Mouse (Mus musculus) adrenal gland, postnatal 25 days (tissue): ENCODE data around the gene Olfr1360. TPM values are rescaled to one million over a fixed set of nuclear protein-coding genes. Genes with fewer than 3 reads are reported as not detected.

Source experiments
- DNase-seq: peaks from one replicate; pipeline ENCODE4 v3.0.0; 2021; ENCODE audit warnings: mixed read lengths
- microRNA-seq, 2 experiments: library from miRNA; unstranded; fragments of <30 nt; microRNA quantifications; one replicate each; pipeline ENCODE4 v1.2.0; 2021
- total RNA-seq: library from RNA; stranded (reverse); gene quantifications from 2 replicates; pipeline ENCODE4 v1.2.3, GENCODE M21; 2021

Gene Olfr1360
- total RNA-seq, 1 experiment from 2014 or later = not detected

DNA sequence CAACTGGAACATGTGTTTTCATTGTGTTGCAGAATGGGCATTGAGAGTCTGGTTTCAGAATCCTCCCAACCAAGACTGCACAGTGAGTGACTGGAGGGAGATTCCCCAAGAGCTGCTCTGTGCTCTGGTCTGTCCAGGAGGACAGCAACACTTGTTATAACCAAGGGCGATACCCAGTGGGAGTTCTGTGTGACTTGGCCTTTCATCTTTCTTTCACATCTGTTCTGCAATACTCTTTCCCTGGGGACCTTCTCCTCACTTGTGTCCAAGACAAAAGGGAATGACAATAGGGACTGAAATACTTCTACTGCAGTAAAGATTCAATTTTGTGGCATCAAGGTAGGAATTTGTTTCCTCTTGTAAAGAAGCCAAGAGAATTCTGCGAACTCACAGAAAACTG, 34.8 kb downstream of the Olfr1360 start, which contains the start of gene Olfr11:
Gene Olfr11 (minus strand): TSS at position 101 of the 400 bp plus-strand sequence.
- DNase-seq = no peak

Small RNAs within 50 kb of the gene (microRNA-seq; reads per million reads assigned to microRNA genes)
- 0 reads per million in 2 experiments for gene Gm44357
- gene Gm44367 = 0 to 0.34 reads per million in 2 experiments

Other genes starting within 250 kb of the Olfr1360 start
- 0.48 and 1.1 TPM in 2 replicates for gene Pgbd1, start 236.3 kb downstream of the Olfr1360 start, total RNA-seq
- gene Zscan26, start 223.7 kb downstream of the Olfr1360 start, total RNA-seq = 43.4 and 44.2 TPM in 2 replicates
- 1.7 and 2.1 TPM in 2 replicates for gene Nkapl, start 208.9 kb downstream of the Olfr1360 start, total RNA-seq
- 2.7 and 4.8 TPM in 2 replicates for gene Zkscan4, start 198.5 kb downstream of the Olfr1360 start, total RNA-seq
- not detected in 2 replicates for gene Gm10065, start 198.0 kb downstream of the Olfr1360 start, total RNA-seq
- gene AK157302, start 182.2 kb downstream of the Olfr1360 start, total RNA-seq = 10.1 and 11.3 TPM in 2 replicates
- 88.1 and 113 TPM in 2 replicates for gene Gm11273, start 176.0 kb downstream of the Olfr1360 start, total RNA-seq
- gene Zkscan8, start 146.3 kb downstream of the Olfr1360 start, total RNA-seq = 19.8 and 28.4 TPM in 2 replicates
- not detected in 2 replicates for gene Olfr1366, start 134.6 kb downstream of the Olfr1360 start, total RNA-seq
- gene Olfr1535, start 117.5 kb downstream of the Olfr1360 start, total RNA-seq = not detected in 2 replicates
- not detected in 2 replicates for gene Olfr1364, start 95.6 kb downstream of the Olfr1360 start, total RNA-seq
- not detected in 2 replicates for gene Olfr1362, start 63.4 kb downstream of the Olfr1360 start, total RNA-seq
- gene Olfr11, start 34.9 kb downstream of the Olfr1360 start, total RNA-seq = not detected in 2 replicates
- not detected in 2 replicates for gene Olfr1361, start 14.0 kb downstream of the Olfr1360 start, total RNA-seq
- not detected in 2 replicates for gene Olfr1359, start 20.7 kb upstream of the Olfr1360 start, total RNA-seq
- 91.0 and 102 TPM in 2 replicates for gene Hist1h2bl, start 38.7 kb upstream of the Olfr1360 start, total RNA-seq
- 9.0 and 60.3 TPM in 2 replicates for gene Hist1h2ai, start 39.0 kb upstream of the Olfr1360 start, total RNA-seq
- gene Hist1h3h, start 40.3 kb upstream of the Olfr1360 start, total RNA-seq = 105 and 138 TPM in 2 replicates
- gene Hist1h2bm, start 44.6 kb upstream of the Olfr1360 start, total RNA-seq = 26.4 and 32.4 TPM in 2 replicates
- gene Hist1h4j, start 57.7 kb upstream of the Olfr1360 start, total RNA-seq = 20.5 and 22.8 TPM in 2 replicates
- 152 and 260 TPM in 2 replicates for gene Hist1h4k, start 73.1 kb upstream of the Olfr1360 start, total RNA-seq
- 28.8 and 39.5 TPM in 2 replicates for gene Hist1h2ak, start 76.4 kb upstream of the Olfr1360 start, total RNA-seq
- 52.6 and 54.5 TPM in 2 replicates for gene Hist1h2bn, start 76.7 kb upstream of the Olfr1360 start, total RNA-seq
- 48.9 and 60.4 TPM in 2 replicates for gene Hist1h1b, start 103.2 kb upstream of the Olfr1360 start, total RNA-seq
- gene Hist1h3i, start 106.0 kb upstream of the Olfr1360 start, total RNA-seq = 122 and 132 TPM in 2 replicates
- 17.4 and 21.1 TPM in 2 replicates for gene Hist1h2an, start 109.8 kb upstream of the Olfr1360 start, total RNA-seq
- 37.8 and 38.3 TPM in 2 replicates for gene Hist1h2bp, start 110.1 kb upstream of the Olfr1360 start, total RNA-seq
- 40.4 and 87.7 TPM in 2 replicates for gene Hist1h2bq, start 132.8 kb upstream of the Olfr1360 start, total RNA-seq
- 56.7 and 173 TPM in 2 replicates for gene Hist1h2ao, start 133.1 kb upstream of the Olfr1360 start, total RNA-seq
- gene Hist1h4m, start 134.3 kb upstream of the Olfr1360 start, total RNA-seq = 279 and 356 TPM in 2 replicates
- 43.4 and 51.9 TPM in 2 replicates for gene Hist1h4n, start 154.8 kb upstream of the Olfr1360 start, total RNA-seq
- gene Hist1h2ap, start 156.1 kb upstream of the Olfr1360 start, total RNA-seq = 4.5 and 108 TPM in 2 replicates
- gene Hist1h2br, start 156.3 kb upstream of the Olfr1360 start, total RNA-seq = 39.7 and 86.5 TPM in 2 replicates